In the genomic region with DNA sequence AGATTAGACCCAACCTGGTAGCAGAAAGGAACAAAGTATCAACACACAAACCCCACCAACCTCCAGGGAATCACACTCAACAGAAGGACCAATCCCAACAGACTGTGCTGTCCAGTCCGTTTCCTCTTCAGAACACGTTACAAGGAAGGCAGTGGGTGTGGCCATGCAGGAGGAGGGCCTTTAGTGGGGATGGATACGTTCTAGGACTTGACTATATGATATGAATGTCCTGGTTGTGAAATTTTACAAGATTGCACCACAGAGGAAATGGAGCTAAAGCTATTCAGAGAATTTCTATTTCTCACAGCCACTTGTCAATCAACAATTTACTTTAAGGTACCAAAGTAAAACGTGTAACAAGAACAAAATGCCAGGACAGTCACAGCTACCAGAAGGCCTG, we compare ENCODE assay signal across 18 mouse cellular contexts. TPM values are rescaled to one million over a fixed set of nuclear protein-coding genes. Genes with fewer than 3 reads are reported as not detected.
DNase-seq lines count a peak whose midpoint lies in the region; ATAC-seq and TF ChIP-seq lines count a peak whose summit lies in the region.
"Had no signal": no experiment of that assay in that cellular context is flagged by ENCODE, and none has a peak within 500 bp of the region (broad histone marks: within the 10 kb centered on the region; RNA-seq: fewer than 3 reads in every experiment).

No protein-coding gene starts in this region.

- no peak overlapping the region for H3K4me2 ChIP-seq in intestine, postnatal 0 days (replicated peaks; ENCODE audit: low read depth)
- no peak overlapping the region for H3K4me2 ChIP-seq in intestine, embryonic 15.5 days (replicated peaks)
- H3K4me2 ChIP-seq in midbrain, embryonic 13.5 days (replicated peaks) = no peak overlapping the region
- H3K4me2 ChIP-seq: heart, embryonic 11.5 days; stomach, embryonic 15.5 days had no signal

- no peak overlapping the region for H3K4me3 ChIP-seq in intestine, postnatal 0 days (ENCODE audit: low read depth, low read length)
- no peak overlapping the region for H3K4me3 ChIP-seq in intestine, embryonic 15.5 days (replicated peaks)
- H3K4me3 ChIP-seq in midbrain, embryonic 13.5 days (replicated peaks) = no peak overlapping the region
- H3K4me3 ChIP-seq: midbrain, embryonic 10.5 days; stomach, embryonic 15.5 days had no signal

- peak; percentile 65 for ATAC-seq in intestine, postnatal 0 days
- ATAC-seq in intestine, embryonic 15.5 days = no peak
- ATAC-seq in CD4-positive, CD25-positive, alpha-beta regulatory T cell, adult 4 months = peak; percentile 13
- ATAC-seq in midbrain, embryonic 13.5 days = no peak
- ATAC-seq: forebrain, embryonic 16.5 days had no signal

- 18% methylated on average over 4 of the region's 4 CpGs for WGBS in intestine, postnatal 0 days
- 33% methylated on average over 4 of the region's 4 CpGs for WGBS in intestine, embryonic 15.5 days
- 18% methylated on average over 4 of the region's 4 CpGs for WGBS in large intestine, adult 2 months
- 73% methylated on average over 4 of the region's 4 CpGs for WGBS in midbrain, embryonic 13.5 days

- no peak for TF ChIP-seq CTCF in intestine, postnatal 0 days (IDR thresholded peaks at IDR 0.05; ENCODE audit: low read depth)

- H3K27ac ChIP-seq in intestine, postnatal 0 days (ENCODE audit: low read depth, low read length) = no peak overlapping the region
- H3K27ac ChIP-seq in intestine, embryonic 15.5 days = no peak overlapping the region
- H3K27ac ChIP-seq in midbrain, embryonic 13.5 days = no peak overlapping the region

- peaks cover 26% of the 10 kb centered on the region for H3K4me1 ChIP-seq in intestine, postnatal 0 days (replicated peaks; ENCODE audit: control insufficient read depth, insufficient read depth, low read length)
- peaks cover 51% of the 10 kb centered on the region for H3K4me1 ChIP-seq in intestine, embryonic 15.5 days (replicated peaks)
- peaks cover 47% of the 10 kb centered on the region for H3K4me1 ChIP-seq in midbrain, embryonic 13.5 days (replicated peaks)

- no peak overlapping the region for H3K9ac ChIP-seq in intestine, postnatal 0 days (ENCODE audit: low read depth, low read length)
- H3K9ac ChIP-seq in intestine, embryonic 15.5 days = no peak overlapping the region
- no peak overlapping the region for H3K9ac ChIP-seq in midbrain, embryonic 13.5 days (replicated peaks)
- H3K9ac ChIP-seq: stomach, embryonic 15.5 days had no signal

- H3K36me3 ChIP-seq in intestine, postnatal 0 days (ENCODE audit: control insufficient read depth, insufficient read depth) = no peaks in the 10 kb centered on the region; the same call in 1 of the 2 replicates
- no peaks in the 10 kb centered on the region for H3K36me3 ChIP-seq in intestine, embryonic 15.5 days
- no peaks in the 10 kb centered on the region for H3K36me3 ChIP-seq in midbrain, embryonic 13.5 days

- no peaks in the 10 kb centered on the region for H3K27me3 ChIP-seq in intestine, postnatal 0 days (replicated peaks; ENCODE audit: control insufficient read depth, insufficient read depth, low read length)
- no peaks in the 10 kb centered on the region for H3K27me3 ChIP-seq in intestine, embryonic 15.5 days (replicated peaks)
- no peaks in the 10 kb centered on the region for H3K27me3 ChIP-seq in midbrain, embryonic 13.5 days
- H3K27me3 ChIP-seq: CH12.LX; stomach, embryonic 15.5 days had no signal

- no peaks in the 10 kb centered on the region for H3K9me3 ChIP-seq in intestine, postnatal 0 days (ENCODE audit: control insufficient read depth)
- H3K9me3 ChIP-seq in intestine, embryonic 15.5 days = no peaks in the 10 kb centered on the region
- H3K9me3 ChIP-seq in midbrain, embryonic 13.5 days = no peaks in the 10 kb centered on the region
- H3K9me3 ChIP-seq: midbrain, embryonic 10.5 days; stomach, embryonic 15.5 days had no signal

- DNase-seq in 3T3-L1 (ENCODE audit: low read depth, low spot score) = peak; percentile 95
- DNase-seq in large intestine, adult 2 months (ENCODE audit: low read depth, low spot score) = peak; percentile 52
- no peak for DNase-seq in cerebellum, adult 9-10 months
- DNase-seq: cerebellum, adult 2 months; heart, postnatal 4 days; kidney, adult 9 months; kidney, postnatal 4 days; retina, postnatal 1 day; thymus, postnatal 14 days had no signal

RNA-seq across cellular contexts. Expression of a gene that starts 54.2 kb away (rescaled TPM):
- polyA plus RNA-seq in intestine, postnatal 0 days (2015; fragmentation: Nextera tagmentation; extraction: Ambion mirVana) = 13.3 and 13.4 TPM in 2 replicates
- polyA plus RNA-seq in intestine, embryonic 15.5 days (2015; fragmentation: Nextera tagmentation; extraction: Ambion mirVana) = 17.1 and 19.5 TPM in 2 replicates
- 10 to 100 TPM; 30.8 to 38.6 TPM for polyA plus RNA-seq in CD4-positive, CD25-positive, alpha-beta regulatory T cell, adult 4 months (2017; shearing (Covaris generic))
- 35.5 and 44.5 TPM in 2 replicates for polyA plus RNA-seq in large intestine, adult 2 months (2012; rRNA removed)
- 10.5 and 11.4 TPM in 2 replicates for polyA plus RNA-seq in midbrain, embryonic 13.5 days (2015; fragmentation: Nextera tagmentation; extraction: Ambion mirVana)

Comparison
In these comparisons a context has a peak if more than half of its experiments do, and no peak if none do; other contexts are left out.
1. ATAC-seq: peak in intestine, postnatal 0 days (single experiment) and CD4-positive, CD25-positive, alpha-beta regulatory T cell, adult 4 months (single experiment); none in intestine, embryonic 15.5 days (single experiment) and midbrain, embryonic 13.5 days (single experiment).